Mouse (Mus musculus) limb, embryonic 14.5 days (tissue): ENCODE results near the gene Zfp362. TPM values are rescaled to one million over a fixed set of nuclear protein-coding genes. Genes with fewer than 3 reads are reported as not detected.

ENCODE experiments used
- ATAC-seq: fragments of 200-750 bp; cut with Nextera tagmentation; 2 replicates; pipeline ENCODE4 v1.8.0; 2017; ENCODE audit warnings: low read depth, moderate number of reproducible peaks, moderate TSS enrichment; ENCODE audit not compliant: low FRiP score
- DNase-seq: peaks from one replicate; pipeline ENCODE4 v3.0.0-alpha.2; 2015; ENCODE audit warnings: low spot score
- H3K27ac ChIP-seq: fragments of 300-500 bp; sonication (generic); replicated peaks from 2 replicates; pipeline ENCODE4 v1.5.1; 2014; ENCODE audit warnings: low read depth, mild to moderate bottlenecking, low read length, moderate library complexity, mixed read lengths
- H3K27me3 ChIP-seq: fragments of 300-500 bp; sonication (generic); 2 replicates; pipeline ENCODE4 v1.6.1; 2014; ENCODE audit warnings: low read length, mixed read lengths; ENCODE audit not compliant: control insufficient read depth, insufficient read depth
- H3K36me3 ChIP-seq: fragments of 300-500 bp; sonication (generic); 2 replicates; pipeline ENCODE4 v1.6.1; 2014; ENCODE audit warnings: mild to moderate bottlenecking, low read length, moderate library complexity, mixed read lengths; ENCODE audit not compliant: control insufficient read depth, insufficient read depth
- H3K4me1 ChIP-seq: fragments of 300-500 bp; sonication (generic); 2 replicates; pipeline ENCODE4 v1.6.1; 2014; ENCODE audit warnings: antibody characterized with exemption, low read length, mixed read lengths; ENCODE audit not compliant: control insufficient read depth, insufficient read depth
- H3K4me2 ChIP-seq: fragments of 300-500 bp; sonication (generic); replicated peaks from 2 replicates; pipeline ENCODE4 v1.6.1; 2014; ENCODE audit warnings: low read depth, mild to moderate bottlenecking, low read length, moderate library complexity; ENCODE audit not compliant: severe bottlenecking
- H3K4me3 ChIP-seq: fragments of 300-500 bp; sonication (generic); replicated peaks from 2 replicates; pipeline ENCODE4 v1.5.1; 2014; ENCODE audit warnings: low read length
- H3K9ac ChIP-seq: fragments of 300-500 bp; sonication (generic); 2 replicates; pipeline ENCODE4 v1.6.1; 2014; ENCODE audit warnings: mild to moderate bottlenecking, low read depth, low read length, moderate library complexity; ENCODE audit not compliant: severe bottlenecking
- H3K9me3 ChIP-seq: fragments of 300-500 bp; sonication (generic); 2 replicates; pipeline ENCODE4 v1.6.1; 2016; ENCODE audit warnings: low read length; ENCODE audit not compliant: control insufficient read depth
- POLR2A ChIP-seq: fragments of 200-500 bp; IDR thresholded peaks from 2 replicates; pipeline ENCODE4 v1.8.0; 2012; ENCODE audit warnings: inconsistent platforms, mild to moderate bottlenecking, moderate library complexity, borderline replicate concordance; ENCODE audit not compliant: insufficient read depth, insufficient read length; ENCODE audit errors: extremely low read depth
- WGBS: fragments of 180-500 bp; shearing (Covaris S2); extraction: QIAGEN DNeasy Blood & Tissue Kit; methylation state at CpG from one replicate; pipeline ENCODE4 v1.1.7; 2014; 5-methylcytosine and 5-hydroxymethylcytosine counted together
- polyA plus RNA-seq, 2 experiments: library from polyadenylated mRNA; depleted of rRNA in 1 of 2; stranded (reverse) in 1 of 2; unstranded in 1 of 2; fragments of >200 nt; fragmentation: Nextera tagmentation in 1 of 2; extraction: Ambion mirVana in 1 of 2; gene quantifications; 2 replicates each; pipeline versions ENCODE4 v1.2.1 to v1.2.3; 2012 to 2014

The Zfp362 gene
- polyA plus RNA-seq, 2 experiments, result 38.7 to 87.2 TPM

- TF ChIP-seq POLR2A, result no peak
- Histone ChIP-seq H3K4me2 (no peak overlapping the region), H3K9ac (no peak overlapping the region), H3K4me1 (peaks cover 30% of the 10 kb centered on the region), H3K4me3 (no peak overlapping the region), H3K27me3 (no peaks in the 10 kb centered on the region), H3K27ac (no peak overlapping the region), H3K9me3 (no peaks in the 10 kb centered on the region), H3K36me3 (no peaks in the 10 kb centered on the region)
- WGBS, result 70% methylated on average over 7 of the region's 7 CpGs
- DNase-seq, result no peak
- ATAC-seq, result no peak
Measured at GRCm38 (mm10) chr4:128724059-128724458, 81.8 kb downstream of the Zfp362 start.

DNA sequence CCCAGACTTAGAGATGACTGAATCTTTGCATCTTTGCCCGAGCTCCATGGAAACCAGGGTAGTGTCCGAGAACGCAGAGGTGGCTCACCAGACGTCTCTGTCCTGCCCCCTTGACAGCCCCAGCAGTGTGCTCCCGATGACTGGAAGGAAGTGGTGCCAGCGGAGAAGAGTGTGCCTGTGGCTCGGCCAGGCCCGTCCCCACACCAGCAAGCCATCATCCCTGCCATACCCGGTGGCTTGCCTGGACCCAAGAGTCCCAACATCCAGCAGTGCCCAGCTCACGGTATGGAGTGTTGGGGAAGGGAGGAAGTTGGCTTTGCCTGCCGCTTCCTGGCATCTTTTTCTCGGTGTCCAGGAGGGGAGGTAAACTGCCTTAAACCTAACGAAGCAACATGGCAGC is 82.4 kb downstream of the Zfp362 start:
- no peaks in the 10 kb centered on the region for H3K27me3 ChIP-seq
- no peak for TF ChIP-seq POLR2A
- no peaks in the 10 kb centered on the region for H3K36me3 ChIP-seq
- no peak overlapping the region for H3K9ac ChIP-seq
- 81% methylated on average over 13 of the region's 13 CpGs for WGBS
- H3K9me3 ChIP-seq, result no peaks in the 10 kb centered on the region
- H3K4me1 ChIP-seq, result peaks cover 24% of the 10 kb centered on the region
- ATAC-seq (no peak), DNase-seq (no peak)
- H3K4me2 ChIP-seq, result no peak overlapping the region
- H3K4me3 ChIP-seq, result no peak overlapping the region
- no peak overlapping the region for H3K27ac ChIP-seq

Other genes with a start within 250 kb of the Zfp362 start
- gene Zscan20, start 195.9 kb downstream of the Zfp362 start, polyA plus RNA-seq (2012; rRNA removed), result 3.6 and 3.9 TPM in 2 replicates
- gene Zscan20, start 195.9 kb downstream of the Zfp362 start, polyA plus RNA-seq (2014; fragmentation: Nextera tagmentation; extraction: Ambion mirVana), result 4.2 and 4.3 TPM in 2 replicates
- gene Tlr12, start 187.4 kb downstream of the Zfp362 start, polyA plus RNA-seq (2012; rRNA removed), result 0.82 and 0.95 TPM in 2 replicates
- gene Tlr12, start 187.4 kb downstream of the Zfp362 start, polyA plus RNA-seq (2014; fragmentation: Nextera tagmentation; extraction: Ambion mirVana), result 0.19 and 0.40 TPM in 2 replicates
- 103 and 120 TPM in 2 replicates for gene Phc2, start 151.3 kb downstream of the Zfp362 start, polyA plus RNA-seq (2012; rRNA removed)
- 69.8 and 73.7 TPM in 2 replicates for gene Phc2, start 151.3 kb downstream of the Zfp362 start, polyA plus RNA-seq (2014; fragmentation: Nextera tagmentation; extraction: Ambion mirVana)
- gene A3galt2, start 50.7 kb downstream of the Zfp362 start, polyA plus RNA-seq (2012; rRNA removed), result 1.7 and 2.1 TPM in 2 replicates
- 0.15 and 0.39 TPM in 2 replicates for gene A3galt2, start 50.7 kb downstream of the Zfp362 start, polyA plus RNA-seq (2014; fragmentation: Nextera tagmentation; extraction: Ambion mirVana)
- 9.2 and 12.3 TPM in 2 replicates for gene Trim62, start 77.5 kb upstream of the Zfp362 start, polyA plus RNA-seq (2012; rRNA removed)
- 9.2 and 10.0 TPM in 2 replicates for gene Trim62, start 77.5 kb upstream of the Zfp362 start, polyA plus RNA-seq (2014; fragmentation: Nextera tagmentation; extraction: Ambion mirVana)
- gene Azin2, start 156.4 kb upstream of the Zfp362 start, polyA plus RNA-seq (2012; rRNA removed), result 30.7 and 32.8 TPM in 2 replicates
- 26.5 and 34.3 TPM in 2 replicates for gene Azin2, start 156.4 kb upstream of the Zfp362 start, polyA plus RNA-seq (2014; fragmentation: Nextera tagmentation; extraction: Ambion mirVana)
- gene Ak2, start 185.9 kb upstream of the Zfp362 start, polyA plus RNA-seq (2012; rRNA removed), result 94.7 and 127 TPM in 2 replicates
- gene Ak2, start 185.9 kb upstream of the Zfp362 start, polyA plus RNA-seq (2014; fragmentation: Nextera tagmentation; extraction: Ambion mirVana), result 153 and 165 TPM in 2 replicates